Mouse (Mus musculus): ENCODE measurements at regions not wholly inside any gene's neighbourhood (a gene's known extent, or its start where the extent isn't known, plus 50 kb on each side); places are given as distances from the start of the nearest gene placed in this dataset.

DNA sequence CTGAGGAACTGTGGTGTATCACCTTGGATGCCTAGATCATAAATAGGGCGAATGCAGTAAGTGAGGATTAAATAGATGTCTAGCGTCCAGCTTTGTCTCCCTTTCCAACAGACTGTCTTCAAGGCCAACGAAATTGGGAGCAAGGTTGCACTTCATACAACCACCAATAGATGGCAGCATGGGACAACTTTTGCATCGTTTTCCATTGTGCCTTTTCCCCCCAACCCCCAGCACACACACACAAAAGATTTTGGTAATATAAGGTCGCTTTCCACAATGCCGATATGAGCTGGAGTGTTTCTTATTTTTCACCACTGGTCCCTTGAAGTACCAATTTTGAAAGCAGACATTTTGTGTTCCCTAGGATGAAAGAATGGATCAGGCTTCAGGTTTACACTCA, 304.7 kb downstream of the BC048507 start:
- peak; percentile 28 to 54 for DNase-seq (ENCODE audit: low spot score in 2 of 2)

DNA sequence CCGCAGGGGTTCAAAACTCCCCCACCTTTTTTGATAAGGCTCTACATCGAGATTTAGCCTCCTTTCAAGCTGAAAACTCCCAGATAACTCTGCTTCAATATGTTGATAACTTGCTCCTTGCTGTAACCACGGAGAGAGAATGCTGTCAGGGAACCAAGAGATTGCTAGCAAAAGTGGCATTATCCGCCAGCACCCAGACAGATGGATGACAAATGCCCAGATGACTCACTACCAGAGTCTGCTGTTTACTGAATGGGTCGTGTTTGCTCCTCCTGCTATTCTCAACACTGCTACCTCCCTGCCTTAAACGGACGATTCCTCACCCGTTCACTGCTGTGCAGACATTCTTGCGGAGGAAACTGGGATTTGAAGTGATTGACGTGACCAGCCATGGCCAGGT, 310.3 kb downstream of the BC048507 start:
- peak; percentile 1 to 33 for DNase-seq (ENCODE audit: low spot score in 2 of 2)

Measured in left cerebral cortex, adult 8-10 months (tissue).